Comparison of ENCODE assay signal across 10 mouse cellular contexts in the genomic region with DNA sequence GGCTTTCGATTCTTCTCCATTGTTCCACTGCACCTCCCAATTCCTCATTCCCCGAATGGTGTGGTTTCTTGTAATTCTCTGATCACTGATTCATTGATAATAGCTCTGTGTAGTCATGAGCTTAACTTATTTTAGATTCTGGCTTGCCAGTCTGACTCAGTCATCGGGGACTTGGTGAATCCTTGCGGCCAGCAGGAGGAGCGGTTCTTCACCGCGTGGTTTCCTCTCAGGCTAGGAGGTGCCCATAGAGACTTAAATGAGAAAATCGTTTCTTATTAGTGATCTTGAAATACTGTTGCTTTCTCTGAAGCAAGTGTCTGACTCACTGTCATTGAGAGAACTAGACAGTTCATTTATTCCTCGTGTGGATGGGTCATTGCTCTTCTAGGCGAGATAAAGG. TPM values are rescaled to one million over a fixed set of nuclear protein-coding genes. Genes with fewer than 3 reads are reported as not detected.
DNase-seq lines count a peak whose midpoint lies in the region; ATAC-seq and TF ChIP-seq lines count a peak whose summit lies in the region.
"Had no signal": no experiment of that assay in that cellular context is flagged by ENCODE, and none has a peak within 500 bp of the region (broad histone marks: within the 10 kb centered on the region; RNA-seq: fewer than 3 reads in every experiment).

No protein-coding gene starts in this region.

- H3K9me3 ChIP-seq in heart, embryonic 10.5 days = no peaks in the 10 kb centered on the region
- no peaks in the 10 kb centered on the region for H3K9me3 ChIP-seq in stomach, postnatal 0 days (ENCODE audit: control insufficient read depth, low read length)
- H3K9me3 ChIP-seq in midbrain, embryonic 16.5 days (replicated peaks; ENCODE audit: control insufficient read depth, low read length, poor library complexity, severe bottlenecking) = no peaks in the 10 kb centered on the region
- H3K9me3 ChIP-seq: embryonic facial prominence, embryonic 13.5 days; heart, embryonic 15.5 days had no signal

- no peak for TF ChIP-seq EP300 in stomach, postnatal 0 days (optimal IDR thresholded peaks at IDR 0.05)

- no peaks in the 10 kb centered on the region for H3K36me3 ChIP-seq in heart, embryonic 10.5 days
- no peaks in the 10 kb centered on the region for H3K36me3 ChIP-seq in thymus, adult 2 months (ENCODE audit: control insufficient read depth, insufficient read depth, low read length)
- H3K36me3 ChIP-seq in stomach, postnatal 0 days (ENCODE audit: control insufficient read depth, insufficient read depth, low read length) = no peaks in the 10 kb centered on the region
- no peaks in the 10 kb centered on the region for H3K36me3 ChIP-seq in midbrain, embryonic 16.5 days (ENCODE audit: control insufficient read depth, insufficient read depth, low read length)
- H3K36me3 ChIP-seq: embryonic facial prominence, embryonic 13.5 days; heart, embryonic 15.5 days had no signal

- DNase-seq in heart, embryonic 10.5 days (ENCODE audit: low spot score) = no peak
- no peak for DNase-seq in heart, postnatal 10 days
- DNase-seq in thymus, adult 2 months = no peak
- DNase-seq in thymus, postnatal 10 days (ENCODE audit: low spot score in 2 of 2) = no peak
- DNase-seq in stomach, postnatal 0 days (ENCODE audit: low spot score) = no peak
- DNase-seq in kidney, postnatal 14 days = no peak

- no peak for TF ChIP-seq POLR2A in thymus, adult 2 months (IDR thresholded peaks at IDR 0.05; ENCODE audit: control insufficient read depth, extremely low read depth, insufficient read depth, low read length, poor library complexity)

- peaks cover 76% of the 10 kb centered on the region for H3K4me1 ChIP-seq in heart, embryonic 10.5 days
- peaks cover 57% of the 10 kb centered on the region for H3K4me1 ChIP-seq in thymus, adult 2 months (replicated peaks; ENCODE audit: control insufficient read depth, insufficient read depth, low read length)
- H3K4me1 ChIP-seq in stomach, postnatal 0 days (replicated peaks; ENCODE audit: control insufficient read depth, insufficient read depth) = peaks cover 27% of the 10 kb centered on the region
- H3K4me1 ChIP-seq in midbrain, embryonic 16.5 days (ENCODE audit: control insufficient read depth, insufficient read depth, low read length) = peaks cover 24% of the 10 kb centered on the region

- intact Hi-C loops in heart, postnatal 10 days (cut with DNase I) = no loop called here

- peak; percentile 30 for ATAC-seq in common myeloid progenitor, adult 5-6 weeks (replicated peaks; ENCODE audit: low read depth, poor library complexity, severe bottlenecking)
- ATAC-seq in stomach, postnatal 0 days (ENCODE audit: low FRiP score, low TSS enrichment) = no peak
- no peak for ATAC-seq in midbrain, embryonic 16.5 days

- H3K4me2 ChIP-seq in stomach, postnatal 0 days (replicated peaks; ENCODE audit: low read depth) = no peak overlapping the region
- H3K4me2 ChIP-seq in midbrain, embryonic 16.5 days (ENCODE audit: low read length) = no peak overlapping the region
- H3K4me2 ChIP-seq: embryonic facial prominence, embryonic 13.5 days; heart, embryonic 15.5 days had no signal

- no peaks in the 10 kb centered on the region for H3K27me3 ChIP-seq in heart, embryonic 10.5 days (ENCODE audit: insufficient read depth, poor library complexity, severe bottlenecking)
- H3K27me3 ChIP-seq in thymus, adult 2 months (ENCODE audit: control insufficient read depth, insufficient read depth, low read length) = no peaks in the 10 kb centered on the region
- no peaks in the 10 kb centered on the region for H3K27me3 ChIP-seq in stomach, postnatal 0 days (ENCODE audit: control insufficient read depth, insufficient read depth, low read length)
- H3K27me3 ChIP-seq in midbrain, embryonic 16.5 days (ENCODE audit: control insufficient read depth, insufficient read depth, low read depth, low read length) = no peaks in the 10 kb centered on the region
- H3K27me3 ChIP-seq: embryonic facial prominence, embryonic 13.5 days; heart, embryonic 15.5 days had no signal

- H3K9ac ChIP-seq in stomach, postnatal 0 days (ENCODE audit: low read length) = no peak overlapping the region
- no peak overlapping the region for H3K9ac ChIP-seq in midbrain, embryonic 16.5 days (ENCODE audit: low read depth, low read length)
- H3K9ac ChIP-seq: embryonic facial prominence, embryonic 13.5 days; heart, embryonic 15.5 days had no signal

- H3K4me3 ChIP-seq in heart, embryonic 10.5 days = peak overlapping the region; percentile 18; the same call in 1 of the 2 replicates
- H3K4me3 ChIP-seq in thymus, adult 2 months (ENCODE audit: control insufficient read depth, insufficient read depth, low read length) = no peak overlapping the region
- H3K4me3 ChIP-seq in stomach, postnatal 0 days (ENCODE audit: low read depth, low read length) = no peak overlapping the region
- H3K4me3 ChIP-seq in midbrain, embryonic 16.5 days (ENCODE audit: low read depth, low read length) = no peak overlapping the region
- H3K4me3 ChIP-seq: embryonic facial prominence, embryonic 13.5 days; heart, embryonic 15.5 days had no signal

- 0 out of 2 replicates have a peak, but pooled peaks have one; percentile 15 for TF ChIP-seq CTCF in thymus, adult 2 months (IDR thresholded peaks at IDR 0.05; ENCODE audit: borderline replicate concordance, control insufficient read depth, extremely low read depth, insufficient read depth, low read length, poor library complexity)
- TF ChIP-seq CTCF in stomach, postnatal 0 days (IDR thresholded peaks at IDR 0.05; ENCODE audit: low read depth) = peak; percentile 59

- 49% methylated on average over 10 of the region's 10 CpGs for WGBS in heart, embryonic 10.5 days
- WGBS in thymus, adult 2 months = 9% methylated on average over 10 of the region's 10 CpGs
- 50% methylated on average over 10 of the region's 10 CpGs for WGBS in stomach, postnatal 0 days
- 42% methylated on average over 10 of the region's 10 CpGs for WGBS in midbrain, embryonic 16.5 days

- peak overlapping the region; percentile 37; the same call in 1 of the 2 replicates for H3K27ac ChIP-seq in heart, embryonic 10.5 days
- no peak overlapping the region for H3K27ac ChIP-seq in thymus, adult 2 months (ENCODE audit: control insufficient read depth, insufficient read depth, low read length)
- no peak overlapping the region for H3K27ac ChIP-seq in stomach, postnatal 0 days (replicated peaks)
- H3K27ac ChIP-seq in midbrain, embryonic 16.5 days (ENCODE audit: low read length) = no peak overlapping the region
- H3K27ac ChIP-seq: embryonic facial prominence, embryonic 13.5 days; heart, embryonic 15.5 days had no signal

RNA-seq across cellular contexts. Expression of gene Pgs1, which starts 3.8 kb away (rescaled TPM):
- 34.0 and 38.5 TPM in 2 replicates for polyA plus RNA-seq in heart, embryonic 10.5 days (2016; fragmentation: Nextera tagmentation; extraction: Ambion mirVana)
- 10 to 100 TPM; 21.2 to 23.7 TPM for total RNA-seq in heart, postnatal 10 days (2021)
- polyA plus RNA-seq in thymus, adult 2 months (2012; rRNA removed) = 89.1 and 89.5 TPM in 2 replicates
- total RNA-seq in common myeloid progenitor, adult 5-6 weeks (2017) = 6.8 and 11.7 TPM in 2 replicates
- 28.7 and 29.4 TPM in 2 replicates for polyA plus RNA-seq in stomach, postnatal 0 days (2015; fragmentation: Nextera tagmentation; extraction: Ambion mirVana)
- polyA plus RNA-seq in midbrain, embryonic 16.5 days (2015; fragmentation: Nextera tagmentation; extraction: Ambion mirVana) = 61.2 and 62.1 TPM in 2 replicates

RNA-seq across cellular contexts. Expression of gene Socs3, which starts 20.1 kb away (rescaled TPM):
- 6.9 and 10.6 TPM in 2 replicates for polyA plus RNA-seq in heart, embryonic 10.5 days (2016; fragmentation: Nextera tagmentation; extraction: Ambion mirVana)
- total RNA-seq in heart, postnatal 10 days (2021) = 1 to 10 TPM; 3.7 to 5.8 TPM
- polyA plus RNA-seq in thymus, adult 2 months (2012; rRNA removed) = 44.3 and 45.7 TPM in 2 replicates
- total RNA-seq in common myeloid progenitor, adult 5-6 weeks (2017) = 8.3 and 10.4 TPM in 2 replicates
- polyA plus RNA-seq in stomach, postnatal 0 days (2015; fragmentation: Nextera tagmentation; extraction: Ambion mirVana) = 13.5 and 15.7 TPM in 2 replicates
- 5.9 and 7.2 TPM in 2 replicates for polyA plus RNA-seq in midbrain, embryonic 16.5 days (2015; fragmentation: Nextera tagmentation; extraction: Ambion mirVana)
